Mouse (Mus musculus) heart, embryonic 14.5 days (tissue): Measurements from ENCODE around the gene Olfr681. TPM values are rescaled to one million over a fixed set of nuclear protein-coding genes. Genes with fewer than 3 reads are reported as not detected.
"Not testable (repeated sequence)": the region's sequence is repeated elsewhere in the genome, so short reads cannot be mapped to it uniquely, and the experiment has no call there.

Experiments used
- ATAC-seq: fragments of 200-750 bp; cut with Nextera tagmentation; 2 replicates; pipeline ENCODE4 v1.8.0; 2017; ENCODE audit warnings: low read depth, moderate TSS enrichment; ENCODE audit not compliant: insufficient number of reproducible peaks, insufficient read depth, low FRiP score
- H3K27ac ChIP-seq, 2 experiments: fragments of 200-500 bp in 1 of 2; fragments of 300-500 bp in 1 of 2; sonication (generic) in 1 of 2; replicated peaks in 1 of 2; 2 replicates each; pipeline ENCODE4 v1.5.1; 2012 to 2014; ENCODE audit warnings: low read depth in 2 of 2, low read length in 2 of 2, control low read depth in 1 of 2, mild to moderate bottlenecking in 1 of 2, mixed read lengths in 1 of 2; ENCODE audit not compliant: control insufficient read depth in 1 of 2, insufficient read depth in 1 of 2
- H3K27me3 ChIP-seq: fragments of 300-500 bp; sonication (generic); 2 replicates; pipeline ENCODE4 v1.6.1; 2014; ENCODE audit warnings: mild to moderate bottlenecking, low read length, control low read depth; ENCODE audit not compliant: control insufficient read depth, insufficient read depth
- H3K36me3 ChIP-seq: fragments of 300-500 bp; sonication (generic); 2 replicates; pipeline ENCODE4 v1.6.1; 2014; ENCODE audit warnings: mild to moderate bottlenecking, control low read depth, low read length, mixed read lengths; ENCODE audit not compliant: control insufficient read depth, insufficient read depth
- H3K4me1 ChIP-seq, 2 experiments: fragments of 200-500 bp in 1 of 2; fragments of 300-500 bp in 1 of 2; sonication (generic) in 1 of 2; 2 replicates each; pipeline ENCODE4 v1.6.1; 2012 to 2014; ENCODE audit warnings: low read length in 2 of 2, control low read depth in 1 of 2, mixed read lengths in 1 of 2; ENCODE audit not compliant: control insufficient read depth in 2 of 2, insufficient read depth in 2 of 2
- H3K4me2 ChIP-seq: fragments of 300-500 bp; sonication (generic); 2 replicates; pipeline ENCODE4 v1.6.1; 2014; ENCODE audit warnings: mild to moderate bottlenecking, low read length
- H3K4me3 ChIP-seq, 2 experiments: fragments of 200-500 bp in 1 of 2; fragments of 300-500 bp in 1 of 2; sonication (generic) in 1 of 2; 2 replicates each; pipeline ENCODE4 v1.5.1; 2012 to 2014; ENCODE audit warnings: low read length in 2 of 2, mild to moderate bottlenecking in 2 of 2, control low read depth in 1 of 2, low read depth in 1 of 2, moderate library complexity in 1 of 2; ENCODE audit not compliant: control insufficient read depth in 1 of 2, insufficient read depth in 1 of 2
- H3K9ac ChIP-seq: fragments of 300-500 bp; sonication (generic); 2 replicates; pipeline ENCODE4 v1.6.1; 2014; ENCODE audit warnings: mild to moderate bottlenecking, low read length
- H3K9me3 ChIP-seq: fragments of 300-500 bp; sonication (generic); 2 replicates; pipeline ENCODE4 v1.6.1; 2016; ENCODE audit warnings: low read length, control low read depth; ENCODE audit not compliant: control insufficient read depth
- WGBS: fragments of 180-500 bp; shearing (Covaris S2); extraction: QIAGEN DNeasy Blood & Tissue Kit; methylation state at CpG from one replicate; pipeline ENCODE4 v1.1.7; 2014; 5-methylcytosine and 5-hydroxymethylcytosine counted together
- polyA plus RNA-seq: library from polyadenylated mRNA; unstranded; fragments of >200 nt; fragmentation: Nextera tagmentation; extraction: Ambion mirVana; gene quantifications from 2 replicates; pipeline ENCODE4 v1.2.1, GENCODE M21; 2014

Gene Olfr681
- not detected in 2 replicates for polyA plus RNA-seq

DNA sequence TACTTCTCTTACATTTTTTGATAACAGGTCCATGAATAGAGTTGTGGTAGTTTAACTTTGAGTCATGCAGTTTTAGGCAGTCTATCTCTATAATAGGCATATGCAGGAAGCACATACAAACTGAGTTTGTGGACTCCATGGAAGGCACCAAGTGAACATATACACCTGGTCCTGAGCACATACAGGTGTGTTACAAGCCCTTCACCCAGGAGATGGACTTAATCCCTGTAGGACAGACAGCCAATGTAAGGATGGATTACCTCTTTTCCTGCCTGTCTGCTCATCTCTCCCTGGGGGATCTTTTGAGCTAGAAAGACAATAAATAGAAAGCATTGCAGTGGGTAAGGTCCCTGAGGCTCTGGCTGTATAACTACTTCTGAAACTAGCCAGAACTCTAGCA, at the start of gene Olfr681:
Olfr681 (plus strand) TSS at position 301 of the 400 bp plus-strand sequence.
- no peak within 1 kb of the TSS for H3K27ac ChIP-seq
- no peak for ATAC-seq
- H3K4me1 ChIP-seq = no peaks in the 10 kb centered on the region
- no peaks in the 10 kb centered on the region for H3K36me3 ChIP-seq
- no peaks in the 10 kb centered on the region for H3K27me3 ChIP-seq
- H3K4me3 ChIP-seq = no peak within 1 kb of the TSS
- no peak within 1 kb of the TSS for H3K9ac ChIP-seq
- H3K4me2 ChIP-seq = no peak within 1 kb of the TSS
- H3K9me3 ChIP-seq = no peaks in the 10 kb centered on the region

DNA sequence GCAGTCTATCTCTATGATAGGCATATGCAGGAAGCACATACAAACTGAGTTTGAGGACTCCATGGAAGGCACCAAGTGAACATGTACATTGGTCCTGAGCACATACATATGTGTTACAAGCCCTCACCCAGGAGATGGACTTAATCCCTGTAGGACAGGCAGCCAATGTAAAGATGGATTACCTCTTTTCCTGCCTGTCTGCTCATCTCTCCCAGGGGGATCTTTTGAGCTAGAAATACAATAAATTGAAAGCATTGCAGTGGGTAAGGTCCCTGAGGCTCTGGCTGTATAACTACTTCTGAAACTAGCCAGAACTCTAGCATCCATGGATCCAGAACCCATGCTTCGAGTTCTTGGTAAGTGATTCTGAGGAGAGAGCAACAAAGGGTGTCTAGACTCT, 35.7 kb upstream of the Olfr681 start, which contains the start of gene Olfr679:
Olfr679 (plus strand) TSS at position 301 of the 400 bp plus-strand sequence.
- H3K4me2 ChIP-seq = no peak within 1 kb of the TSS
- no peaks in the 10 kb centered on the region for H3K9me3 ChIP-seq
- no peak within 1 kb of the TSS for H3K9ac ChIP-seq
- no peak within 1 kb of the TSS for H3K27ac ChIP-seq
- no peaks in the 10 kb centered on the region for H3K36me3 ChIP-seq
- no peak for ATAC-seq
- H3K27me3 ChIP-seq = no peaks in the 10 kb centered on the region
- H3K4me3 ChIP-seq = no peak within 1 kb of the TSS
- no peaks in the 10 kb centered on the region for H3K4me1 ChIP-seq
- WGBS = 50% methylated on average over 1 of the region's 1 CpGs

DNA sequence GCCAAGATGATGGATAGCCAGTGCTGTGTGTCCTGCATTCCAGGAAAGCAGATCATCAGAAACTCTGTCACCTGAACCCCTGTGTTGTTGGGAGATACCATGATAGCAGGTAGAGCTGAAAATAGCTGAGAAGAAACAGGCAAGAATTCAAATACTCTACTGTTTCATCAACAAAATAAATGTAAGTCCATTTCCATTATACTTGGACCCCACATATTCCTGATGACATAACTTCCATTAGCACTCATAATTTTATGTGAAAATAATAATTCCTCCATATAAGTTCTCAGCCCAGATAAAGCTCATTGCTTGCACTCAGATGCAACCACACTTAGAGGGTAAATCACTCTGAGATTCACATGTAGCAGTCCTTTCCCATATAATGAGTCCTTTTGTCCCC, 23.9 kb upstream of the Olfr681 start, which contains the start of gene Olfr680-ps1:
Olfr680-ps1 (minus strand) TSS at position 101 of the 400 bp plus-strand sequence.
- not testable (repeated sequence) for H3K27me3 ChIP-seq, H3K4me1 ChIP-seq, H3K4me2 ChIP-seq, H3K27ac ChIP-seq, H3K9me3 ChIP-seq, ATAC-seq, H3K4me3 ChIP-seq, H3K36me3 ChIP-seq, H3K9ac ChIP-seq

GRCm38 (mm10) chr7:105141275-105141674, 24.6 kb downstream of the Olfr681 start:
- WGBS = 66% methylated on average over 2 of the region's 2 CpGs
- ATAC-seq = no peak
- Histone ChIP-seq H3K4me1 (no peaks in the 10 kb centered on the region; a peak in 1 of 4 replicates), H3K27ac (no peak overlapping the region), H3K36me3 (no peaks in the 10 kb centered on the region), H3K9ac (no peak overlapping the region), H3K27me3 (no peaks in the 10 kb centered on the region), H3K4me2 (no peak overlapping the region), H3K4me3 (no peak overlapping the region), H3K9me3 (no peaks in the 10 kb centered on the region)

- Histone ChIP-seq H3K4me3 (no peak within 1 kb of the TSS), H3K9me3 (no peaks in the 10 kb centered on the region), H3K27me3 (no peaks in the 10 kb centered on the region), H3K36me3 (no peaks in the 10 kb centered on the region), H3K4me1 (no peaks in the 10 kb centered on the region; a peak in 1 of 4 replicates), H3K27ac (no peak within 1 kb of the TSS), H3K9ac (no peak within 1 kb of the TSS), H3K4me2 (no peak within 1 kb of the TSS)
- no peak for ATAC-seq
- WGBS = 59% methylated on average over 1 of the region's 1 CpGs
Measured at GRCm38 (mm10) chr7:105146912-105147311, 30.3 kb downstream of the Olfr681 start, which contains the start of gene Olfr683. Gene Olfr683, minus strand, starts transcription at chr7:105147012.

GRCm38 (mm10) chr7:105163553-105163952, 46.9 kb downstream of the Olfr681 start, which contains the start of gene Olfr684:
Gene Olfr684, minus strand, starts transcription at chr7:105163653.
- no peaks in the 10 kb centered on the region for H3K4me1 ChIP-seq
- ATAC-seq = no peak
- H3K9me3 ChIP-seq = no peaks in the 10 kb centered on the region
- H3K4me3 ChIP-seq = no peak within 1 kb of the TSS
- no peaks in the 10 kb centered on the region for H3K27me3 ChIP-seq
- 42% methylated on average over 1 of the region's 1 CpGs for WGBS
- H3K36me3 ChIP-seq = no peaks in the 10 kb centered on the region
- no peak within 1 kb of the TSS for H3K27ac ChIP-seq
- H3K4me2 ChIP-seq = no peak within 1 kb of the TSS
- no peak within 1 kb of the TSS for H3K9ac ChIP-seq

DNA sequence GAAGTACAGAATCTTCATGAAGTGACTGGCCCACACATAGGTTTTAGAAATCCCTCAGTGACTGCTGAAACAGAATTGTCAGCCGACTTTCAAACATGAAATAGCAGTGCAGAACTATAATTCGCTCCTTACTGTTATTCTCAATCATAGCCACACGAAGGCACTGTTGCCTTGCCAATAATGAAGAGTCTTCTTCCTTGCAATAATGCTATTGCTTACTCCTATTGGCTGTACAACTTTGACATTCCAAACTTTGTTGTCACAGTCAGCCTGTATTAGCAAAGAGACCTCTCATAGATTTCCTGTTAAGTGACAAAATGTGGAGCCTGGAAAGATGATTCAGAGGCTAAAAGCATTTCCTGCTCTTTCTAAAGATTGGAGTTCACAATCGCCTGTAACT, 54.1 kb downstream of the Olfr681 start:
- H3K36me3 ChIP-seq = no peaks in the 10 kb centered on the region
- no peaks in the 10 kb centered on the region for H3K9me3 ChIP-seq
- no peak for ATAC-seq
- no peak overlapping the region for H3K4me3 ChIP-seq
- WGBS = 36% methylated on average over 4 of the region's 4 CpGs
- H3K27me3 ChIP-seq = no peaks in the 10 kb centered on the region
- H3K4me1 ChIP-seq = no peaks in the 10 kb centered on the region
- H3K27ac ChIP-seq = no peak overlapping the region
- no peak overlapping the region for H3K4me2 ChIP-seq
- H3K9ac ChIP-seq = no peak overlapping the region
